Mouse (Mus musculus): ENCODE data around the gene Dexi.

The Dexi gene

GRCm38 (mm10) chr16:10499122-10499521 lies 43.7 kb downstream of the Dexi start:
- no peak for DNase-seq (ENCODE audit: low read depth, low spot score)

GRCm38 (mm10) chr16:10498096-10498602 lies 44.7 kb downstream of the Dexi start:
- no peak for DNase-seq (ENCODE audit: low read depth, low spot score)

GRCm38 (mm10) chr16:10495824-10496298 lies 47.0 kb downstream of the Dexi start:
- no peak for DNase-seq (ENCODE audit: low read depth, low spot score)

- no peak for DNase-seq (ENCODE audit: low read depth, low spot score)
These were observed 50.3 kb downstream of the Dexi start for GRCm38 (mm10) chr16:10492587-10492986.

GRCm38 (mm10) chr16:10491716-10492115 lies 51.1 kb downstream of the Dexi start:
- DNase-seq (ENCODE audit: low read depth, low spot score): no peak

GRCm38 (mm10) chr16:10490503-10491150 lies 52.2 kb downstream of the Dexi start:
- DNase-seq (ENCODE audit: low read depth, low spot score): no peak

- no peak for DNase-seq (ENCODE audit: low read depth, low spot score)
These were observed 52.9 kb downstream of the Dexi start for GRCm38 (mm10) chr16:10489904-10490457.

- peak; percentile 10 for DNase-seq (ENCODE audit: low read depth, low spot score)
These were observed 53.4 kb downstream of the Dexi start for GRCm38 (mm10) chr16:10489483-10489882.

GRCm38 (mm10) chr16:10488769-10489481 lies 53.9 kb downstream of the Dexi start:
- no peak for DNase-seq (ENCODE audit: low read depth, low spot score)

GRCm38 (mm10) chr16:10487895-10488493 lies 54.9 kb downstream of the Dexi start:
- no peak for DNase-seq (ENCODE audit: low read depth, low spot score)

- no peak for DNase-seq (ENCODE audit: low read depth, low spot score)
These were observed 55.9 kb downstream of the Dexi start for GRCm38 (mm10) chr16:10486993-10487392.

GRCm38 (mm10) chr16:10482343-10482742 lies 60.5 kb downstream of the Dexi start:
- no peak for DNase-seq (ENCODE audit: low read depth, low spot score)

GRCm38 (mm10) chr16:10479857-10480256 lies 63.0 kb downstream of the Dexi start, which contains the start of gene Ciita:
Ciita (plus strand) TSS chr16:10480059.
- no peak for DNase-seq (ENCODE audit: low read depth, low spot score)

- no peak for DNase-seq (ENCODE audit: low read depth, low spot score)
These were observed 66.9 kb downstream of the Dexi start for GRCm38 (mm10) chr16:10475919-10476318.

GRCm38 (mm10) chr16:10474956-10475355 lies 67.9 kb downstream of the Dexi start:
- DNase-seq (ENCODE audit: low read depth, low spot score): no peak

- no peak for DNase-seq (ENCODE audit: low read depth, low spot score)
These were observed 70.9 kb downstream of the Dexi start for GRCm38 (mm10) chr16:10471950-10472349.

GRCm38 (mm10) chr16:10468201-10468600 lies 74.7 kb downstream of the Dexi start:
- DNase-seq (ENCODE audit: low read depth, low spot score): peak; percentile 45

GRCm38 (mm10) chr16:10467391-10468107 lies 75.3 kb downstream of the Dexi start:
- peak; percentile 86 for DNase-seq (ENCODE audit: low read depth, low spot score)

GRCm38 (mm10) chr16:10465011-10465681 lies 77.7 kb downstream of the Dexi start:
- DNase-seq (ENCODE audit: low read depth, low spot score): peak; percentile 14

GRCm38 (mm10) chr16:10461178-10461577 lies 81.7 kb downstream of the Dexi start:
- DNase-seq (ENCODE audit: low read depth, low spot score): no peak

GRCm38 (mm10) chr16:10460188-10460587 lies 82.7 kb downstream of the Dexi start:
- no peak for DNase-seq (ENCODE audit: low read depth, low spot score)
